Mouse (Mus musculus) Muller cell, postnatal 12 days (primary cell): ENCODE data around the gene 4930579F01Rik.

ENCODE experiments used
- DNase-seq: peaks from one replicate; pipeline ENCODE4 v3.0.0-alpha.2; 2015; ENCODE audit errors: inconsistent ontology term

4930579F01Rik gene

GRCm38 (mm10) chr3:138216091-138216490 is 22.5 kb upstream of the 4930579F01Rik start:
- DNase-seq, result no peak

GRCm38 (mm10) chr3:138215395-138215989 is 21.9 kb upstream of the 4930579F01Rik start:
- DNase-seq, result no peak

GRCm38 (mm10) chr3:138212431-138212951 is 18.9 kb upstream of the 4930579F01Rik start:
- DNase-seq, result no peak

- no peak for DNase-seq
Observed at GRCm38 (mm10) chr3:138210432-138211075, 16.9 kb upstream of the 4930579F01Rik start.

- DNase-seq, result no peak
Observed at GRCm38 (mm10) chr3:138208821-138209220, 15.2 kb upstream of the 4930579F01Rik start.

- DNase-seq, result no peak
Observed at GRCm38 (mm10) chr3:138198722-138199068, 5.1 kb upstream of the 4930579F01Rik start.

GRCm38 (mm10) chr3:138197973-138198721 is 4.5 kb upstream of the 4930579F01Rik start:
- DNase-seq, result peak; percentile 69

GRCm38 (mm10) chr3:138197556-138197955 is 3.9 kb upstream of the 4930579F01Rik start:
- DNase-seq, result peak; percentile 11

GRCm38 (mm10) chr3:138197093-138197492 is 3.5 kb upstream of the 4930579F01Rik start:
- DNase-seq, result no peak

- no peak for DNase-seq
Observed at GRCm38 (mm10) chr3:138192260-138192659, 1.4 kb downstream of the 4930579F01Rik start.

GRCm38 (mm10) chr3:138185995-138186930 is 7.4 kb downstream of the 4930579F01Rik start:
- DNase-seq, result no peak

GRCm38 (mm10) chr3:138185290-138185689 is 8.3 kb downstream of the 4930579F01Rik start:
- DNase-seq, result no peak

GRCm38 (mm10) chr3:138183371-138183770 is 10.3 kb downstream of the 4930579F01Rik start:
- DNase-seq, result no peak

GRCm38 (mm10) chr3:138182019-138182418 is 11.6 kb downstream of the 4930579F01Rik start:
- DNase-seq, result no peak

- DNase-seq, result no peak
Observed at GRCm38 (mm10) chr3:138175551-138175950, 18.1 kb downstream of the 4930579F01Rik start.

GRCm38 (mm10) chr3:138173291-138173690 is 20.3 kb downstream of the 4930579F01Rik start:
- DNase-seq, result no peak

- no peak for DNase-seq
Observed at GRCm38 (mm10) chr3:138162553-138163183, 31.0 kb downstream of the 4930579F01Rik start.

GRCm38 (mm10) chr3:138161623-138162022 is 32.0 kb downstream of the 4930579F01Rik start:
- DNase-seq, result no peak

GRCm38 (mm10) chr3:138156651-138157050 is 37.0 kb downstream of the 4930579F01Rik start:
- DNase-seq, result peak; percentile 37

GRCm38 (mm10) chr3:138155062-138155461 is 38.6 kb downstream of the 4930579F01Rik start:
- no peak for DNase-seq

- no peak for DNase-seq
Observed at GRCm38 (mm10) chr3:138148811-138149210, 44.8 kb downstream of the 4930579F01Rik start.
